Mouse (Mus musculus) G1E (cell line): Measurements from ENCODE around the gene Dram1.

Experiments used
- CTCF ChIP-seq: IDR thresholded peaks from 2 replicates; pipeline ENCODE4 v1.5.1; 2012; ENCODE audit warnings: low read depth, low read length, inconsistent platforms, mixed read lengths
- GATA1 ChIP-seq: IDR thresholded peaks from 2 replicates; pipeline ENCODE4 v1.6.1; 2012; ENCODE audit warnings: borderline replicate concordance, low read length, inconsistent platforms, mixed read lengths
- GATA2 ChIP-seq: IDR thresholded peaks from 2 replicates; pipeline ENCODE4 v1.6.1; 2012; ENCODE audit warnings: low read depth, low read length, inconsistent platforms, borderline replicate concordance
- POLR2AphosphoS5 ChIP-seq: IDR thresholded peaks from 2 replicates; pipeline ENCODE4 v1.6.1; 2012; ENCODE audit warnings: low read depth, low read length, inconsistent platforms; ENCODE audit not compliant: insufficient replicate concordance
- TAL1 ChIP-seq: conservative IDR thresholded peaks from 2 replicates; pipeline ENCODE4 v1.6.1; 2012; ENCODE audit warnings: low read depth, low read length, inconsistent platforms, mixed read lengths

DNA sequence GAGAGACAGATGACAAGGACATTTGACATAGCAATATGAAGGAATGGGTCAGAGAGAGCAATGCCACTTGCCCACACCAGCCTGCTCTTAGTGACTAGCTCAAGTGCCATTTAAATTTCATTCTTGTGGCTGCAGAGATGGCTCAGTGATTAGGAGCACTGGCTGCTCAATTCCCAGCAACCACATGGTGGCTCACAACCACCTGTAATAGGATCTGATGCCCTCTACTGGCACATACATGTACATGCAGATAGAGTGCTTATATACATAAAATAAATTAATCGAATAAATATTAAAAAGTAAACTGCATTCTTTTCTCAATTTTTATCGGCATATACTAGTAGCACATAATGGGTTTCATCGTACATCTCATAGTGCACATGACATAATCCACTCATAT, 72.6 kb downstream of the Dram1 start:
- no peak for TF ChIP-seq CTCF
- TF ChIP-seq GATA1, result no peak
- no peak for TF ChIP-seq POLR2AphosphoS5
- no peak for TF ChIP-seq TAL1
- no peak for TF ChIP-seq GATA2
